Mouse (Mus musculus) cerebellum, postnatal 10 days (tissue): ENCODE measurements around the gene Siva1.
A peak's percentile ranks its signal among the peaks of the same experiment; 100 is the strongest.

Source experiments
- DNase-seq, 2 experiments: peaks; one replicate each; pipeline ENCODE4 v3.0.0; 2021; ENCODE audit warnings: mixed read lengths in 2 of 2

Gene Siva1

DNA sequence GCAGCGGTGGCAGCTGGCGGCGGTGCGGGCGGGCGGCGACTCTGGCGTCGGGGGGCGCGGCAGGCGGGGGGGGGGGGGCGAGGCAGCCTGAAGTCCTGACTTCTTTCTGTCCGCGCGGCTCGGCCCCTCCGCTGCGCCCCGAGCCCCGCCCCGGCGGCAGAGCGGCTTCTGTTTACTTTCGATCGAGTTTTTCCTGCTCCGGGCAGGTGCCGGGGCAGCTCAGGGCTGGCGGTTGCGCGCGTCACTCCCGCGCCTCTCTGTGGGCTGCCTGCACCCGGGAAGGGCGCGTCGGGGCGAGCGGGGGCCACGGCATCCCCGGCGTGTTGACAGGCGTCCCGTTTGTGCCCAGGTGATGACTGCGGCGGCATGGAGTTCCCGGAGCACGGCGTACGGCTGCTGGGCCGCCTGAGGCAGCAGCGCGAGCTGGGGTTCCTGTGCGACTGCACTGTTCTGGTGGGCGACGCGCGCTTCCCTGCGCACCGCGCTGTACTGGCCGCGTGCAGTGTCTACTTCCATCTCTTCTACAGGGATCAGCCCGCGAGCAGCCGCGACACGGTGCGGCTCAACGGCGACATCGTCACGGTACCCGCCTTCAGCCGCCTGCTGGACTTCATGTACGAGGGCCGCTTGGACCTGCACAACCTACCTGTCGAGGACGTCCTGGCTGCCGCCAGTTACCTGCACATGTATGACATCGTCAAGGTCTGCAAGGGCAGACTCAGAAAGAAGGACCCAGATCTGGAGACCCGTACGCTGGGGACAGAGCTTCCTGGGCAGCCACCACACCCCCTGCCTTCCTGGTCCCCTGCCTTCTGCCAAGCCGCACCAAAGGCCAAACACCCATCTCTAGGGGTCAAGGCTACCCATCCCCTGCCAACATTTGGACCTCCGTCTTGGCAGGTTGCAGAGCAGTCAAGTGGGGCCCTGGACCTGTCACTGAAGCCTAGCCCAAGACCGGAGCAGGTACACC lies 34.8 kb downstream of the Siva1 start:
- peak in 1 of 2 experiments; percentile 60 for DNase-seq

DNA sequence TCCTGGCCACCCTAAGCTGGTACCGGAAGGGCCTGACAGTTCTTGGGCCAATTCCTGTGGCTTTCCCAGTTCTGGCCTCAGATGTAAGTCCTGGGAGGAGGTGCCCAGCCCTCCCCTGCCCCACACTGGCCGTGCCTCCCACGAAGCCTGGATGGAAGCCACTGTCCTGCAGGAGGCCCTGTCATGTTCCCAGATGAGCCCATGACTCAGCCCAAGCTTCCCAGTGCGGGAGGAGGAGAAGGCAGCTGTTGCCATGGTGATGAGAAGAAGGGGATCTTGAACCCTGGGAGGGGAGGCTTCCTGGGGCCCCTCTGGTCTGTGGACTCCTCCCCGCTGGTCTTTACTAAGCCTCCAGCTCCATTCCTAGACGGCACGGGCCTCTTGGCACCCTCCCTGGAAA lies 38.9 kb downstream of the Siva1 start:
- peak; percentile 54 to 65 for DNase-seq

DNA sequence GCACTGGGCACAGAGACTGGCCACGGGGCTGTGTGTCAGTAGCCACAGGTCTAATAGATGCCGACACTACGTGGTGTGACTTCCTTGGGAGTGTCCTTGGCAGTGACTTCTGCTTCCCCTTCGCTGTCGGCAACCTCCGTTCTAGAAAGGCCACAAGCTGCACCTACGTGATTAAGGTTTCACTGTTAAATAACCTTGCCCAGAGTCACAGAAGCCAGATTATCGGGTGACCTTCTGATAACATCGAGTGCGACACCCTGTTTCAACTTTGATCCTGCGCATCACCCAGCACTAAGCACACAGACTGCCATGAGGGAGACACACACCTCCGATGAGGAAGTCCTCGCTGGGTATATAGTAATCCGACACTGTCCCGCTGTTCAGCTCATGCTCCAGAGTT lies 44.0 kb downstream of the Siva1 start:
- DNase-seq = no peak

DNA sequence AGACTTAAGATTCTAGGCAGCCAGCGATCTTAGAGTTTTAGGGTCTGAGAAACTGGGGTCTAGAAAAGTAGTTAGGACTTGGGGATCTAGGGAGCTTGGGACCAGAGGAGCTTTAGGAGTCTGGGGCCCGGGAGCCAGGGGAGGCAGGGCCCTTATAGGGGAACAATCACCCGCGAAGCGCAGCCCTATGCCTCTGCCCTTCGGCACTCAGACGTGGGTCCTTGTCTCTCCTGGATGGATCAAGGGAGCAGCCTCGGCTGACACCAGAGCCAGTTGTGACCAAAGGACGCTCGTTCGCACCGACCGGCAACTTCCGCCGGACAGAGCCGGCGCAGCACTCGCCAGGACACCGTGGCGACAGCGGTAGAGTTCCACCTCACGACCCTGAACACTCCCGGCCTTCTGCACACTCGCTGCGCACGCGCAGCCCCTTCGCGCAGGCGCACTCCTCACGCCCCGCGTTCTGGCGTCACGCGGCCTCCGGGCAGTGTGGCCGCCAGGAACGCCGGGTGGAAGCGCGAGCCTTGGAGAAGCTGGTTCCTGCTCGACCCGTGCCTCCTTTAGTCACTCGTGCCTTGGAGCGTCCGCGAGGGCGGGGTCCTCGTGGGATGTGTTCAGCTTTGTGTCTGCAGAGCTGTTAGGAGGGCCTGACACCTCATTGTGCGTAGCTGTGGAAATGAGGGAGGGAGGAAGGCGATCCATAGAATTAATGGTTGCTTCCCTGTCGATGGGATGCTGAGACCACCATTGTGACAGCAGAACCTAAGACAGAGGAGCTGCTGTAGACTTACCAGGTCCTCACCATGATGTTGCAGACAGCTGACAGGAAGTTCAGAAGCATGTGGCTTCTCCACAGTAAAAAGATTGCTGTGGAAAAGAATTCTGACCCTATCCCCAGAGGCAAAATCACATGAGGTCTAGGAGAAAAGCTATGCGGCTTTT lies 49.0 kb downstream of the Siva1 start:
- peak; percentile 97 to 98 for DNase-seq

DNA sequence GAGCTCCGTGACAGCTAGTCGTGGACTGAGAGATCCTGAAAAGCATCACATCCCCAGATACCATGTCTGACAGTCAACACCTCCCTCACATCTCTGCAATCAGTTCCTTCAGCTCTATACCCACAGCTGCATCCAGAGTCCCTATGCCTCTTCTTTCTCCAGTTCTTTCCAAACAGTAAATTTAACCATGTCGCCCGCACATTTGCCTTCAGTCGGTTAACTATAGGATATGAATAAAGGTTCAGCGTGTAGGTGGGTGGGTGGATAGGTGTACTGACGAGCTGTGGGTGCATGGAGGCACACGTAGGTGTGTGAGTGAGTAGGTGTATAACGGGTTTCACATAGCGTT lies 49.6 kb downstream of the Siva1 start:
- DNase-seq = no peak

DNA sequence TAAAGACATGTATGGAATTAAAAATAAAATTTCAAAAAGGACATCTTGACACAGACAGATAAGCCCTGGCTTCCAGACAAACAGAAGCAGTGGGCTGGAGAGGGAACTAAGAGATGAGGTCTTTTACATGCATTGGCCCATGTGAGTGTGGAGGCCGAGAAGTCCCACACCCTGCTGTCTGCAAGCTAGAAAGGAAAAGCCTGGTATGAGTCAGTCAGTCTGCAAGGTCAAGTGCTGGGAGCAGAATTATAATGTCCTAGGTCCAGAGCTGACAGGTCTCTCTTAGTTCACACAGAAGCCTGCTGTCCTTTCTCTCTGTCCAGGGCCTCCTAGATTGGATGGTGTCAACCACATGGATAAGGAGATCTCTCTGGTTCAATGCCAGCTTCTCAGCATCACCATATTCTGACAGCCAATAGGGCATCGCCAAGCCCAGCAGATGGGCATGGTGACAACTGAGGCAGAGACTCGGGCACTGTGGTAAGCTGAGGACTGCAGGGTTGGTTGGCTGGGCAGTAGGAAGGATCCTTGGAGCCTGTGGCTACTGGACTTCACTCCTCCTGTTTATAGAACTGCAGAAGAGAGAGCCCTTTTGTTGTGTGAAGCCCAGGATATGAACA lies 52.4 kb downstream of the Siva1 start:
- peak; percentile 79 for DNase-seq
